ENCODE assay signal across 8 mouse cellular contexts in the genomic region with DNA sequence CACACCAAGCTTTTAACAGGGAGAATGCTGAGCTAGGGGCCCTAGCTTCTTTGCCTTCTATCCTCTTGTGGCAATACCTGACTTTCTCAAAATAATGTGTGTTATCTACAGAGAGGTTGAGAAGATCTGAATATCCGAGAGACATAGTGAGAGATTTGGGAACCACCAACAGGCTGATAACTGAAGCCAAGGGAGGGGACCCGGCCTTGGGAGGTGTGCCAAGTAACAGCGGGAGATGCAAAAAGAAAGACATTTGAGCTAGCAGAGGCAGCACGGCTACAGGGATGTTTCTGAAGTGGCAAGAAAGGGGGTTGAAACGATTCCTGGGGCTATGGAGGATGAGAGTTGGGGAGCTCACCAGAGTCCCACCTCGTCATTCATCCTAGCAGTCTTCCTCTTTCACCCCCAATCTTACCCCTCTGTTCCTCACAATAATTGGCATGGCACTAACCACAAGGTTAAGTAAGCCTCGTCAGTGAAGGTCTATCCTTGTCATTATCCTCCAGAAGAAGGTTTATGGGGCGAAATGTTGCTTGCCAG. TPM values are rescaled to one million over a fixed set of nuclear protein-coding genes. Genes with fewer than 3 reads are reported as not detected.
DNase-seq lines count a peak whose midpoint lies in the region; ATAC-seq lines count a peak whose summit lies in the region.

No protein-coding gene starts in this region.

- ATAC-seq in midbrain, embryonic 14.5 days (ENCODE audit: low FRiP score, low TSS enrichment) = no peak
- no peak for ATAC-seq in embryonic facial prominence, embryonic 12.5 days (ENCODE audit: insufficient number of reproducible peaks, insufficient read depth, low FRiP score, low TSS enrichment)
- no peak for ATAC-seq in heart, embryonic 16.5 days (replicated peaks; ENCODE audit: extremely low read depth, insufficient read depth, low FRiP score)

- no peak overlapping the region for H3K9ac ChIP-seq in midbrain, embryonic 14.5 days (replicated peaks; ENCODE audit: low read length)
- no peak overlapping the region for H3K9ac ChIP-seq in embryonic facial prominence, embryonic 12.5 days
- 0 out of 2 replicates have a peak overlapping the region, but pooled peaks have one; percentile 1 for H3K9ac ChIP-seq in heart, embryonic 16.5 days (ENCODE audit: low read length)

- no peak overlapping the region for H3K4me2 ChIP-seq in midbrain, embryonic 14.5 days (ENCODE audit: low read length)
- H3K4me2 ChIP-seq in embryonic facial prominence, embryonic 12.5 days (replicated peaks) = no peak overlapping the region
- H3K4me2 ChIP-seq in heart, embryonic 16.5 days (ENCODE audit: low read depth, low read length) = no peak overlapping the region

- DNase-seq in midbrain, embryonic 10.5 days (ENCODE audit: low spot score) = no peak
- no peak for DNase-seq in midbrain, embryonic 14.5 days
- peak; percentile 63 for DNase-seq in lung, postnatal 14 days
- DNase-seq in frontal cortex, postnatal 25 days (ENCODE audit: low spot score in 2 of 2) = no peak
- no peak for DNase-seq in urinary bladder, adult 2 months (ENCODE audit: low spot score)
- no peak for DNase-seq in layer of hippocampus, postnatal 10 days (ENCODE audit: low spot score in 2 of 2)

- no peak overlapping the region for H3K4me3 ChIP-seq in midbrain, embryonic 10.5 days
- no peak overlapping the region for H3K4me3 ChIP-seq in midbrain, embryonic 14.5 days (replicated peaks; ENCODE audit: low read depth, low read length)
- no peak overlapping the region for H3K4me3 ChIP-seq in embryonic facial prominence, embryonic 12.5 days
- no peak overlapping the region for H3K4me3 ChIP-seq in heart, embryonic 16.5 days (ENCODE audit: low read length)

- no peaks in the 10 kb centered on the region for H3K36me3 ChIP-seq in midbrain, embryonic 10.5 days
- no peaks in the 10 kb centered on the region for H3K36me3 ChIP-seq in midbrain, embryonic 14.5 days (ENCODE audit: control insufficient read depth, insufficient read depth, low read length)
- no peaks in the 10 kb centered on the region for H3K36me3 ChIP-seq in embryonic facial prominence, embryonic 12.5 days
- H3K36me3 ChIP-seq in heart, embryonic 16.5 days (ENCODE audit: control insufficient read depth, insufficient read depth) = no peaks in the 10 kb centered on the region

- no peaks in the 10 kb centered on the region for H3K9me3 ChIP-seq in midbrain, embryonic 10.5 days (replicated peaks)
- no peaks in the 10 kb centered on the region for H3K9me3 ChIP-seq in midbrain, embryonic 14.5 days (ENCODE audit: control insufficient read depth, low read length)
- H3K9me3 ChIP-seq in embryonic facial prominence, embryonic 12.5 days = no peaks in the 10 kb centered on the region
- no peaks in the 10 kb centered on the region for H3K9me3 ChIP-seq in heart, embryonic 16.5 days (replicated peaks; ENCODE audit: control insufficient read depth, low read length)

- peaks cover 10% of the 10 kb centered on the region; the same call in 1 of the 2 replicates for H3K27me3 ChIP-seq in midbrain, embryonic 10.5 days (ENCODE audit: low read depth, poor library complexity, severe bottlenecking)
- no peaks in the 10 kb centered on the region for H3K27me3 ChIP-seq in midbrain, embryonic 14.5 days (ENCODE audit: control insufficient read depth, insufficient read depth, low read length)
- H3K27me3 ChIP-seq in embryonic facial prominence, embryonic 12.5 days = no peaks in the 10 kb centered on the region
- 0 out of 2 replicates have a peak, but pooled peaks cover 3% of the 10 kb centered on the region for H3K27me3 ChIP-seq in heart, embryonic 16.5 days (ENCODE audit: control insufficient read depth, insufficient read depth, low read length)

- 27% methylated on average over 8 of the region's 8 CpGs for WGBS in midbrain, embryonic 10.5 days
- 24% methylated on average over 8 of the region's 8 CpGs for WGBS in midbrain, embryonic 14.5 days
- WGBS in embryonic facial prominence, embryonic 12.5 days = 28% methylated on average over 8 of the region's 8 CpGs
- 17% methylated on average over 8 of the region's 8 CpGs for WGBS in heart, embryonic 16.5 days

- peak overlapping the region; percentile 79 for H3K27ac ChIP-seq in midbrain, embryonic 10.5 days (replicated peaks)
- no peak overlapping the region for H3K27ac ChIP-seq in midbrain, embryonic 14.5 days (replicated peaks; ENCODE audit: low read depth, low read length)
- H3K27ac ChIP-seq in embryonic facial prominence, embryonic 12.5 days = peak overlapping the region; percentile 92
- peak overlapping the region; percentile 92 for H3K27ac ChIP-seq in heart, embryonic 16.5 days (ENCODE audit: low read length)

- peaks cover 45% of the 10 kb centered on the region for H3K4me1 ChIP-seq in midbrain, embryonic 10.5 days
- H3K4me1 ChIP-seq in midbrain, embryonic 14.5 days (ENCODE audit: control insufficient read depth, insufficient read depth, low read length) = no peaks in the 10 kb centered on the region
- peaks cover 30% of the 10 kb centered on the region for H3K4me1 ChIP-seq in embryonic facial prominence, embryonic 12.5 days
- H3K4me1 ChIP-seq in heart, embryonic 16.5 days (ENCODE audit: control insufficient read depth, insufficient read depth, low read length) = peaks cover 25% of the 10 kb centered on the region

RNA-seq across cellular contexts. Expression of gene Ezh1, which starts 3.2 kb away (rescaled TPM):
- 11.1 and 11.2 TPM in 2 replicates for polyA plus RNA-seq in midbrain, embryonic 10.5 days (2016; fragmentation: Nextera tagmentation; extraction: Ambion mirVana)
- polyA plus RNA-seq in midbrain, embryonic 14.5 days (2014; fragmentation: Nextera tagmentation; extraction: Ambion mirVana) = 25.1 and 25.6 TPM in 2 replicates
- polyA plus RNA-seq in embryonic facial prominence, embryonic 12.5 days (2016; fragmentation: Nextera tagmentation; extraction: Ambion mirVana) = 15.6 and 17.3 TPM in 2 replicates
- polyA plus RNA-seq in heart, embryonic 16.5 days (2015; fragmentation: Nextera tagmentation; extraction: Ambion mirVana) = 14.7 and 17.1 TPM in 2 replicates
- 45.0 and 45.7 TPM in 2 replicates for polyA plus RNA-seq in urinary bladder, adult 2 months (2012; rRNA removed)
- 10 to 100 TPM; 27.9 to 30.9 TPM for total RNA-seq in layer of hippocampus, postnatal 10 days (2021)

RNA-seq across cellular contexts. Expression of gene Ramp2, which starts 16.4 kb away (rescaled TPM):
- polyA plus RNA-seq in midbrain, embryonic 10.5 days (2016; fragmentation: Nextera tagmentation; extraction: Ambion mirVana) = 64.7 and 71.5 TPM in 2 replicates
- polyA plus RNA-seq in midbrain, embryonic 14.5 days (2014; fragmentation: Nextera tagmentation; extraction: Ambion mirVana) = 59.7 and 84.0 TPM in 2 replicates
- polyA plus RNA-seq in embryonic facial prominence, embryonic 12.5 days (2016; fragmentation: Nextera tagmentation; extraction: Ambion mirVana) = 80.2 and 86.9 TPM in 2 replicates
- polyA plus RNA-seq in heart, embryonic 16.5 days (2015; fragmentation: Nextera tagmentation; extraction: Ambion mirVana) = 203 and 204 TPM in 2 replicates
- 79.5 and 82.0 TPM in 2 replicates for polyA plus RNA-seq in urinary bladder, adult 2 months (2012; rRNA removed)
- 10 to 100 TPM; 69.6 to 70.0 TPM for total RNA-seq in layer of hippocampus, postnatal 10 days (2021)

RNA-seq across cellular contexts. Expression of gene Vps25, which starts 24.1 kb away (rescaled TPM):
- polyA plus RNA-seq in midbrain, embryonic 10.5 days (2016; fragmentation: Nextera tagmentation; extraction: Ambion mirVana) = 137 and 143 TPM in 2 replicates
- 111 and 134 TPM in 2 replicates for polyA plus RNA-seq in midbrain, embryonic 14.5 days (2014; fragmentation: Nextera tagmentation; extraction: Ambion mirVana)
- 93.6 and 99.3 TPM in 2 replicates for polyA plus RNA-seq in embryonic facial prominence, embryonic 12.5 days (2016; fragmentation: Nextera tagmentation; extraction: Ambion mirVana)
- 105 and 107 TPM in 2 replicates for polyA plus RNA-seq in heart, embryonic 16.5 days (2015; fragmentation: Nextera tagmentation; extraction: Ambion mirVana)
- 73.3 and 91.1 TPM in 2 replicates for polyA plus RNA-seq in urinary bladder, adult 2 months (2012; rRNA removed)
- 10 to 100 TPM; 78.4 to 81.9 TPM for total RNA-seq in layer of hippocampus, postnatal 10 days (2021)

RNA-seq across cellular contexts. Expression of gene Wnk4, which starts 30.9 kb away (rescaled TPM):
- polyA plus RNA-seq in midbrain, embryonic 10.5 days (2016; fragmentation: Nextera tagmentation; extraction: Ambion mirVana) = 5.4 and 8.0 TPM in 2 replicates
- 4.3 and 5.3 TPM in 2 replicates for polyA plus RNA-seq in midbrain, embryonic 14.5 days (2014; fragmentation: Nextera tagmentation; extraction: Ambion mirVana)
- polyA plus RNA-seq in embryonic facial prominence, embryonic 12.5 days (2016; fragmentation: Nextera tagmentation; extraction: Ambion mirVana) = 7.7 and 8.0 TPM in 2 replicates
- polyA plus RNA-seq in heart, embryonic 16.5 days (2015; fragmentation: Nextera tagmentation; extraction: Ambion mirVana) = 6.8 and 7.3 TPM in 2 replicates
- polyA plus RNA-seq in urinary bladder, adult 2 months (2012; rRNA removed) = 7.4 and 10.6 TPM in 2 replicates
- total RNA-seq in layer of hippocampus, postnatal 10 days (2021) = 1 to 10 TPM; 3.4 to 4.5 TPM

RNA-seq across cellular contexts. Expression of gene Cntd1, which starts 49.4 kb away (rescaled TPM):
- 1.6 and 1.8 TPM in 2 replicates for polyA plus RNA-seq in midbrain, embryonic 10.5 days (2016; fragmentation: Nextera tagmentation; extraction: Ambion mirVana)
- polyA plus RNA-seq in midbrain, embryonic 14.5 days (2014; fragmentation: Nextera tagmentation; extraction: Ambion mirVana) = 0.38 and 0.55 TPM in 2 replicates
- 1.4 and 2.0 TPM in 2 replicates for polyA plus RNA-seq in embryonic facial prominence, embryonic 12.5 days (2016; fragmentation: Nextera tagmentation; extraction: Ambion mirVana)
- 0.87 and 0.91 TPM in 2 replicates for polyA plus RNA-seq in heart, embryonic 16.5 days (2015; fragmentation: Nextera tagmentation; extraction: Ambion mirVana)
- 1.4 and 1.5 TPM in 2 replicates for polyA plus RNA-seq in urinary bladder, adult 2 months (2012; rRNA removed)
- total RNA-seq in layer of hippocampus, postnatal 10 days (2021) = under 1 TPM; 0.37 to 0.56 TPM
